Mouse (Mus musculus) T-cell, adult 2 months (primary cell): Measurements from ENCODE around the gene Gm20806.
"Not testable (repeated sequence)": the region's sequence is repeated elsewhere in the genome, so short reads cannot be mapped to it uniquely, and the experiment has no call there.

ENCODE experiments used
- DNase-seq: peaks from one replicate; pipeline ENCODE4 v3.0.0; 2022; ENCODE audit warnings: low spot score

The Gm20806 gene

DNA sequence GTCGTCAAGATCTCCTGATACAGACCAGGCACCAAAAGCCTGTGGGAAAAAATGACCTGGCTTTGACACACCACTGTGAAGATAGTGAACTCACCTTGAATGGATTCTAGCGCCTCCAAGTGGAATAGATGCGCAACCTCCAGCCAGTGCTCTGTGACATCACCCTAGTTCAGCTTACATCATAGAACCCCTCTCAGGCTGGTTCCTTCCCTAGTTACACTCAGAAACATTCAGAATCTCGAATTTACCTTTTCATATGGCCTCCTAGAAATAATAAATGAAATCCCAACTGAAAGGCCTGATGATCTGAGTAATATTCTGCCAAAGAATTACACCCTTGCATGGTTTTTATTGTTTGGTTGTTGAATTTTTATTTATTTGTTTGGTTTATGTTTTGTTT is at the start of gene Gm20806:
Gene Gm20806, minus strand, starts transcription at position 101 of the 400 bp plus-strand sequence.
- not testable (repeated sequence) for DNase-seq
